Mouse (Mus musculus) lung, adult 2 months (tissue): ENCODE results near the gene Notum.

ENCODE experiments used
- CTCF ChIP-seq: fragments of 200-500 bp; IDR thresholded peaks from 2 replicates; pipeline ENCODE4 v1.5.1; 2011; ENCODE audit warnings: mild to moderate bottlenecking, low read length, control low read depth; ENCODE audit not compliant: insufficient read depth
- POLR2A ChIP-seq: fragments of 200-500 bp; IDR thresholded peaks from 2 replicates; pipeline ENCODE4 v1.6.1; 2011; ENCODE audit warnings: low read depth, mild to moderate bottlenecking, control low read depth, low read length, borderline replicate concordance; ENCODE audit errors: extremely low read depth

- no peak for TF ChIP-seq CTCF
- TF ChIP-seq POLR2A: no peak
Observed at GRCm38 (mm10) chr11:120684086-120684485, 23.1 kb upstream of the Notum start.
